Mouse (Mus musculus) forebrain, embryonic 16.5 days (tissue): ENCODE measurements around the gene Col15a1. TPM values are rescaled to one million over a fixed set of nuclear protein-coding genes. Genes with fewer than 3 reads are reported as not detected.
A peak's percentile ranks its signal among the peaks of the same experiment; 100 is the strongest.

Experiments
- ATAC-seq: fragments of 200-750 bp; cut with Nextera tagmentation; 2 replicates; pipeline ENCODE4 v1.8.0; 2017; ENCODE audit warnings: mild to moderate bottlenecking, moderate library complexity
- H3K27ac ChIP-seq: fragments of 300-500 bp; sonication (generic); 2 replicates; pipeline ENCODE4 v1.5.1; 2014; ENCODE audit warnings: low read length, control low read depth
- H3K27me3 ChIP-seq: fragments of 300-500 bp; sonication (generic); replicated peaks from 2 replicates; pipeline ENCODE4 v1.6.1; 2014; ENCODE audit warnings: low read length; ENCODE audit not compliant: control insufficient read depth, insufficient read depth
- H3K36me3 ChIP-seq: fragments of 300-500 bp; sonication (generic); 2 replicates; pipeline ENCODE4 v1.6.1; 2014; ENCODE audit not compliant: control insufficient read depth, insufficient read depth
- H3K4me1 ChIP-seq: fragments of 300-500 bp; sonication (generic); replicated peaks from 2 replicates; pipeline ENCODE4 v1.6.1; 2014; ENCODE audit warnings: low read length; ENCODE audit not compliant: control insufficient read depth, insufficient read depth
- H3K4me2 ChIP-seq: fragments of 300-500 bp; sonication (generic); 2 replicates; pipeline ENCODE4 v1.6.1; 2014; ENCODE audit warnings: mild to moderate bottlenecking, low read length, control low read depth
- H3K4me3 ChIP-seq: fragments of 300-500 bp; sonication (generic); replicated peaks from 2 replicates; pipeline ENCODE4 v1.5.1; 2014; ENCODE audit warnings: mild to moderate bottlenecking, low read length, control low read depth
- H3K9ac ChIP-seq: fragments of 300-500 bp; sonication (generic); replicated peaks from 2 replicates; pipeline ENCODE4 v1.6.1; 2014; ENCODE audit warnings: low read depth, low read length, control low read depth
- H3K9me3 ChIP-seq: fragments of 300-500 bp; sonication (generic); 2 replicates; pipeline ENCODE4 v1.6.1; 2016; ENCODE audit warnings: low read length; ENCODE audit not compliant: control insufficient read depth
- WGBS: fragments of 180-500 bp; shearing (Covaris S2); extraction: QIAGEN DNeasy Blood & Tissue Kit; methylation state at CpG from one replicate; pipeline ENCODE4 v1.1.7; 2014; 5-methylcytosine and 5-hydroxymethylcytosine counted together
- polyA plus RNA-seq: library from polyadenylated mRNA; unstranded; fragments of >200 nt; fragmentation: Nextera tagmentation; extraction: Ambion mirVana; gene quantifications from 2 replicates; pipeline ENCODE4 v1.2.1, GENCODE M21; 2015

The Col15a1 gene
- polyA plus RNA-seq, 1 experiment from 2014 or later: 2.8 TPM

DNA sequence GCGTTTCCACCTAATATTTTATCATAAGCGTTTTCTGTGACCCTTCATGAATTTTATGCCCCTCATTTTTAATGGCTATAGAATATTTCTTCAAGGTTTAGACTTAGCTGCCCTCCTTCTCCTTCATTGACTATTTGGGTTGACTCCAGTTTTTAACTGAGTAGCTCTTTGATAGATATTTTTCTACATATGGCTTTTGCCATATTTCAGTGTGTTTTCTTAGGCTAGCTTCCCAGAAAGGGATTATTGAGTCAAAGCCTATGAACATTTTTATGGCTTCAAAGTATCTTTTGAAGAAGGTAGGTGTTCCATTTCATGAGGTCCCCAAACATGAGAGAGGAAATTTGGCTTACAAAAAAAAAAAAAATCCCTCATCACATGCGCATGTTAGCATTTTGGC lies 11.8 kb upstream of the Col15a1 start:
- Histone ChIP-seq H3K4me1 (no peaks in the 10 kb centered on the region), H3K9ac (no peak overlapping the region), H3K4me3 (no peak overlapping the region), H3K9me3 (no peaks in the 10 kb centered on the region), H3K27me3 (no peaks in the 10 kb centered on the region), H3K4me2 (no peak overlapping the region), H3K27ac (no peak overlapping the region), H3K36me3 (no peaks in the 10 kb centered on the region)
- 86% methylated on average over 3 of the region's 3 CpGs for whole genome bisulfite sequencing
- no peak for ATAC-seq

DNA sequence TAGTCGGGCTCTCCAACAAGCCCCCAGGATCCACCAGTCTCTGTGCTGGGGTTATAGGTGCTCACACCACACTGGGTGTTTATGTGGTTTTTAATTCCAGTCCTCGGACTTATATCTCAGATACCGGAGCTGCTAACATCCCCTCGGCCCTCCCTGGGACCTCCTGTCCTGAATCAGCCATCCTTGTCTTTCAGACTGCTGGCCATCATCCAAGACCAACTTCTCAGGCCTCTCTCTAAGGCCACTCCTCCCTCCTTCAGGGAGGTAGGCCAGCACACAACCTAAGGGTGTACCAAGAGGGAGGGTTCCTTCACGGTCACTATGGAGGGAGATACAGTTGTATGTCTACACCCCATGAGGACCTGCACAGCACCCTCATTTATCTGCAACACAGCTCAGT lies 4.3 kb upstream of the Col15a1 start:
- no peaks in the 10 kb centered on the region for H3K36me3 ChIP-seq
- no peak overlapping the region for H3K27ac ChIP-seq
- H3K9me3 ChIP-seq: no peaks in the 10 kb centered on the region
- peaks cover 10% of the 10 kb centered on the region for H3K4me1 ChIP-seq
- no peak for ATAC-seq
- no peak overlapping the region for H3K4me3 ChIP-seq
- H3K27me3 ChIP-seq: peaks cover 17% of the 10 kb centered on the region
- no peak overlapping the region for H3K4me2 ChIP-seq
- H3K9ac ChIP-seq: no peak overlapping the region
- WGBS: 80% methylated on average over 5 of the region's 5 CpGs

DNA sequence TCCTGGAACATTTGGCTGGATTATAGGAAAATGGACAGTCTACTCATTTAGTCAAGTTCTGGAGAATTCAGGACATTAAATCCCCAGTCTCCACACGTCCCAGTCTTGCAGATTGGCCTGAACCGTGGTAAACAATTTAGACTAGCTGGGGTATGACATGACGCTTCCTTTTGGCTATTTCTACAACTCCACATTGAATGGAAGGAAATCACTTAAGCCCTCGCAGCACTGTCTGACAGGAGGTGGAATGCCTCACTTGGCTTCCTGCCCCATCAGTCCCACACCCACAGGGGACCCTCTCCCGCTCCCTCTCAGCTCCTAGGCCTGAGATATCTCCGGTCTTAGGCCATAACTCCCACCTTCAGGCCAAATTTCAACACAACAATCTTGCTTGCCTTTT lies 2.1 kb upstream of the Col15a1 start:
- no peak overlapping the region for H3K4me3 ChIP-seq
- no peak overlapping the region for H3K4me2 ChIP-seq
- no peak overlapping the region for H3K9ac ChIP-seq
- no peak for ATAC-seq
- no peaks in the 10 kb centered on the region for H3K36me3 ChIP-seq
- peaks cover 12% of the 10 kb centered on the region for H3K4me1 ChIP-seq
- peaks cover 31% of the 10 kb centered on the region for H3K27me3 ChIP-seq
- 78% methylated on average over 6 of the region's 6 CpGs for WGBS
- H3K27ac ChIP-seq: no peak overlapping the region
- H3K9me3 ChIP-seq: no peaks in the 10 kb centered on the region

DNA sequence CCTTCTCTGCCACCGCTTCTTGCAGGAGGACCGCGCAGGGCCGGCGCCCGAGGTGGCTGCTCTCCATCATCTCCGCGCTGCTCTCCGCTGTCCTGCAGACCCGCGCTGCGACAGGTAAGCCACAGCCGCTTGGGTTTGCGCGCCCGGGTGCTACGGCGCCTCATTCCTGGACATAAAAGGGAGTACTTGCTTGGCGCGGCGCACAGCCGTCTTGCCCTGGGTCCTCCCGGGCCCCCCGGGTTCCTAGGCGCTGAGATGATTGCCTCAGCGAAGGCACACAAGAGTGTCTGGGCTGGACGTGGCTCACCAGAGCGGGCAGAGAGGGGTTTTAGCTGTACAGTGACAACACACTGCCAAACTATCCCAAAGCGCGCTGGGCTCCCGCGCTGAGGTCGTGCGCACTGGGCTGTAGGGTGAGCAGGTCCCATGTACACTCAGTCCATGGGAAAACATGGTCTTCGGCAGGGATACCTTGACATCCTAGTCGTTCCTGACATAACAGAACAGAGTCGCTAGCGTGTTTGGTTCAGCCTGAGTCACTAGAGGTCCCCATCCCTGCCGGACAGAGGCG lies 545 bp downstream of the Col15a1 start:
- peak overlapping the region; percentile 68 for H3K4me2 ChIP-seq
- H3K27ac ChIP-seq: no peak overlapping the region
- H3K9ac ChIP-seq: peak overlapping the region; percentile 61
- no peaks in the 10 kb centered on the region for H3K9me3 ChIP-seq
- ATAC-seq: peak; percentile 47; the same call in 1 of the 2 replicates
- H3K27me3 ChIP-seq: peaks cover 31% of the 10 kb centered on the region
- no peaks in the 10 kb centered on the region for H3K36me3 ChIP-seq
- peaks cover 12% of the 10 kb centered on the region for H3K4me1 ChIP-seq
- 2% methylated on average over 40 of the region's 40 CpGs for WGBS
- H3K4me3 ChIP-seq: peak overlapping the region; percentile 52

DNA sequence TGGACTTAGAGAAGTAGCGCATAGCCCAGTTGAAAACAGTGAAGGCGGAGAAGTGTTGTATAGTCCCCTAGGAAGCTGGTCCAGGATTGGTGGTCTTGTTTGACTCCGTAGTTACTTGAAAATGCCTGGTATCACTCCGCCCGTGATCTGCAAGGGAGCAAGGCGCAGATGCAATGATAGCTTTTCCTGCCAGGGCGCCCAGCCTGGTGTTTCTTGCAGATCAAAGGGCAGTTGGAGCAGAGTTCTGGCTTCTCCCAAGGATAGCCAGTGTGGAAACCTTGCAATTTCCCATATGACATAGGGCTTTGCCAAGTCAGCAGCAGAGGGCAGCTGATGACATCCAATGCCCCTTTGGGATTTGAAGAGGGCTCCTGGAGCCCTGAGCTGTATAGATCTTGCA lies 1.5 kb downstream of the Col15a1 start:
- Histone ChIP-seq H3K4me1 (peaks cover 12% of the 10 kb centered on the region), H3K4me3 (no peak overlapping the region), H3K4me2 (no peak overlapping the region), H3K36me3 (no peaks in the 10 kb centered on the region), H3K27me3 (peaks cover 31% of the 10 kb centered on the region), H3K27ac (no peak overlapping the region), H3K9ac (no peak overlapping the region), H3K9me3 (no peaks in the 10 kb centered on the region)
- ATAC-seq: no peak
- WGBS: 82% methylated on average over 7 of the region's 7 CpGs

DNA sequence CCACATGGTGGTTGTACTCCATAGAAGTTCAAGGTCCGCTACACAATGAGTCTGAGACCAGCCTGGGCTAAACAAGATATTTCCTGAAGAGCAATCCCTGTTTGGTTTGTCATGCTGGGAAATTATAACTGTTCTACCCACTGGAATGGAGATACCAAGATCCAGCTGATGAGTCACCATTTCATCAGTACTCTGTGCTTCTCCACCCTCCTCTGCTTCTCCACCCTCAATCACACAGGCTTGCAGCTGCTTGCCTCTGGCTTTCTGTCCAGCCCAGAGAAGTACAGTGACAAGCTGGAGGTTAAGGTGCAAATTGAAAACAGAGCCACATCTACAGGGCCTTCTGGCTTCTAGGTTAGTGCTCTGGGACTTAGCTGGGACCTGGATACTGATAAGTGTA lies 10.9 kb downstream of the Col15a1 start:
- no peak for ATAC-seq
- no peaks in the 10 kb centered on the region for H3K9me3 ChIP-seq
- H3K27me3 ChIP-seq: no peaks in the 10 kb centered on the region
- no peaks in the 10 kb centered on the region for H3K36me3 ChIP-seq
- 86% methylated on average over 1 of the region's 1 CpGs for WGBS
- no peaks in the 10 kb centered on the region for H3K4me1 ChIP-seq
- H3K4me2 ChIP-seq: no peak overlapping the region
- H3K27ac ChIP-seq: no peak overlapping the region
- H3K9ac ChIP-seq: no peak overlapping the region
- no peak overlapping the region for H3K4me3 ChIP-seq

DNA sequence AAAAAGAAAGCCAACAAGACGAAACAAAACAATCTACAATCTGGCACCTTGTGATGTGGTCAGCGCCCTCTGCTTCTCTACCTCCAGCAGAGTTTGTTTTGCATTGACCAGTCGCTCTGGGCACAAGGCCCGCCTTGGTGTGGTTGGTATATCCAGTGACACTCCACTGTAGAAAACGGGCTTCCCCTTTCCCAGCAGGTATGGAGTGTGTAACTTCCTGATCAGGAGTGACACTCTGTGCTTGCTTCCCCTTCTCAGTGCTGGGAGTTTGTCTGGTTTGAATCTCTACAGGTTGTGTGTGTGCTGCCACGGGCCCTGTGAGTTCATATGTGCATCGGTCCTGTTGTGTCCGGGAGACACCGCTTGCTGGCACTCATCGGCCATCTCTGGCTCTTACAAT lies 11.4 kb downstream of the Col15a1 start:
- WGBS: 86% methylated on average over 10 of the region's 10 CpGs
- Histone ChIP-seq H3K4me1 (no peaks in the 10 kb centered on the region), H3K4me2 (no peak overlapping the region), H3K36me3 (no peaks in the 10 kb centered on the region), H3K27me3 (no peaks in the 10 kb centered on the region), H3K9ac (no peak overlapping the region), H3K9me3 (no peaks in the 10 kb centered on the region), H3K27ac (no peak overlapping the region), H3K4me3 (no peak overlapping the region)
- ATAC-seq: no peak

DNA sequence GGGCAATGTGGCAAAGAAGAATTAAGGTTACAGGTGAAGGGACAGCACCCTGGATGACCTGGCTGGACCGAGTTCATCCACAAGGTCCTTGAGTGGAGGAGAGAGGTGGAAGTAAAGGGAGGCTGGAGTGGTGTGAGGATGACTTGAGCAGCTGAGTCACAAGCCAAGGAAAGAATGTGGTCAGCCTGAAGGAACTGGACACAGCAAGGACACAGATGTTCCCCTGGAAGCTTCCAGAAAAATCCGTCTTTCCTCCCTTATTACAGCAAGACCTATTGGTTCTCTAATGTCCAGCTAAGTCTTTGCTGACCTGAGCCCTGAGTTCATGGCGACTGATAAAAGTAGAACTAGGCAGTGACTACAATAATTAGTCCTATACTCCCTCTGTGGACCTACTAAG lies 12.6 kb downstream of the Col15a1 start:
- H3K9me3 ChIP-seq: no peaks in the 10 kb centered on the region
- ATAC-seq: no peak

DNA sequence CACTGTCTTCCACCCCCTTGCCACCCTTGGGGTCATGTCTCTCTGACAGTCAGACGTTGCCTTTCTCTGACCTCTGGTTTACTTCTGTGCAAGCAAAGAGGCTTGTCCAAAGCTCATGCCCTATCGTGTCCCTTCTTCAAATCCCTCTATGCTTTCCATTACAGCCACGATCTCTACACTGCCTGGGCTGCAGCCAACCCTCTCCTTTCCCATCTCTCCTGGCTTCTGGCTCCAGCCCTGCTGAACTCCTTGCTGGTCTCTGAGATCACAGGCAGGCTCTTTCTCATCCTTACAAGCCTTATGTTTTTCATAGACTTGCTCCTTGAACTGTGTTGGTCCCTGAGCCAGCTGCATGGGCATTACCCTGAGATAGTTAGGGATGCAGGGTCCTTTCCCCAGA lies 14.2 kb downstream of the Col15a1 start:
- Histone ChIP-seq H3K27me3 (no peaks in the 10 kb centered on the region), H3K4me1 (peaks cover 7% of the 10 kb centered on the region), H3K36me3 (no peaks in the 10 kb centered on the region), H3K4me3 (no peak overlapping the region), H3K4me2 (no peak overlapping the region), H3K9ac (no peak overlapping the region), H3K9me3 (no peaks in the 10 kb centered on the region), H3K27ac (no peak overlapping the region)
- WGBS: 78% methylated on average over 3 of the region's 3 CpGs
- ATAC-seq: no peak

More for the DNA sequence above, 12.6 kb downstream of the Col15a1 start:
- 82% methylated on average over 3 of the region's 3 CpGs for WGBS
- Histone ChIP-seq H3K27ac (no peak overlapping the region), H3K4me1 (no peaks in the 10 kb centered on the region), H3K4me3 (no peak overlapping the region), H3K27me3 (no peaks in the 10 kb centered on the region), H3K9ac (no peak overlapping the region), H3K4me2 (no peak overlapping the region), H3K36me3 (no peaks in the 10 kb centered on the region)

DNA sequence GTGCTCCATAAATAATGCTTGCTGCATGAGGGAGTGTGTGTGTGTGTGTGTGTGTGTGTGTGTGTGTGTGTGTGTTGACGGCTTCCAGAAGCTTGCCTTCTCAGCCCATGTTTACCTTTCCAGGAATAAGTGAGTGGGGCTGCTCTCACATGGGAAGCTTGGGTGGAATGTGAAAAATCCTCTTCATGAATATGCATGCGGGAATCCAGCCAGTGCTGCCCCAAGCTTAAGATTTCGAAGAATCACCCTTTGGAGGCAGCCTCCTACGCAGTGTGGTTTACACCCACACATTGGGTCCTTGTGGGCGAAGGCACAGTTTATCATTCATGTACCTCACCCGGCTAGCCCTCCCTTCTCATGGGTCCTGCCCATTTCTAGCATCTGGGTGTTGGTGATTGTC lies 18.0 kb downstream of the Col15a1 start:
- WGBS: 48% methylated on average over 6 of the region's 6 CpGs
- no peaks in the 10 kb centered on the region for H3K27me3 ChIP-seq
- H3K27ac ChIP-seq: no peak overlapping the region
- no peak overlapping the region for H3K4me3 ChIP-seq
- H3K9ac ChIP-seq: no peak overlapping the region
- H3K9me3 ChIP-seq: no peaks in the 10 kb centered on the region
- H3K36me3 ChIP-seq: no peaks in the 10 kb centered on the region
- H3K4me2 ChIP-seq: no peak overlapping the region
- ATAC-seq: peak; percentile 43
- H3K4me1 ChIP-seq: peaks cover 19% of the 10 kb centered on the region
